Comparison of ENCODE assay signal across 32 mouse cellular contexts in the genomic region with DNA sequence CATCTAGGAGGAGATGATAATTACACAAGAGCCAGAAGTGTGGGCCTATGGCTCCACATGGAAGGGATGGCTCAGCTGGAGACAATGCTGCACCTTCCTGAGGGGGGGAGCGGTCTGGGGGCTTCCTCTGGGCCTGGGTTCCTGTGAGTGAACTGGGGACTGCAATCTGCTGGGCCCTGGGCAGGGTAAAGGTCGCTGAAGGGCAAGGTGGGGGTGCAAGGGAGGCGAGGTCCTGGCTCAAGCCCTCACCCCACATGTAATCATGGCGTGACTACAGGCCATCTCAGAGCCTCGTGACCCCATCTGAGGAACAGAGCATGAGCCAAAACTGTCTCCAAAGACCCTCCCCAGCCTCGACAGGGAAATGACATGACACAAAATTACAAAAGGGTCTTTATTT. TPM values are rescaled to one million over a fixed set of nuclear protein-coding genes. Genes with fewer than 3 reads are reported as not detected.
A peak's percentile ranks its signal among the peaks of the same experiment; 100 is the strongest.
DNase-seq lines count a peak whose midpoint lies in the region; ATAC-seq lines count a peak whose summit lies in the region.
"Had no signal": no experiment of that assay in that cellular context is flagged by ENCODE, and none has a peak within 500 bp of the region (broad histone marks: within the 10 kb centered on the region; RNA-seq: fewer than 3 reads in every experiment).

No protein-coding gene starts in this region.

- peaks cover 60% of the 10 kb centered on the region for H3K36me3 ChIP-seq in kidney, embryonic 14.5 days (ENCODE audit: control insufficient read depth, insufficient read depth, low read length)
- peaks cover 2% of the 10 kb centered on the region; the same call in 1 of the 2 replicates for H3K36me3 ChIP-seq in liver, embryonic 11.5 days (ENCODE audit: control insufficient read depth, insufficient read depth, low read length)
- peaks cover 44% of the 10 kb centered on the region for H3K36me3 ChIP-seq in liver, embryonic 12.5 days

- H3K4me1 ChIP-seq in kidney, embryonic 14.5 days (ENCODE audit: control insufficient read depth, insufficient read depth, low read length) = peaks cover 23% of the 10 kb centered on the region
- peaks cover 15% of the 10 kb centered on the region for H3K4me1 ChIP-seq in liver, embryonic 11.5 days (replicated peaks; ENCODE audit: control insufficient read depth, insufficient read depth, low read length)
- peaks cover 46% of the 10 kb centered on the region for H3K4me1 ChIP-seq in liver, embryonic 12.5 days

- H3K4me2 ChIP-seq in kidney, embryonic 14.5 days (replicated peaks; ENCODE audit: low read depth, low read length) = no peak overlapping the region
- H3K4me2 ChIP-seq in liver, embryonic 11.5 days = no peak overlapping the region
- H3K4me2 ChIP-seq in liver, embryonic 12.5 days = no peak overlapping the region
- H3K4me2 ChIP-seq: forebrain, embryonic 13.5 days; heart, embryonic 11.5 days; hindbrain, embryonic 15.5 days; liver, embryonic 13.5 days; neural tube, embryonic 15.5 days had no signal

- no peak for ATAC-seq in kidney, embryonic 14.5 days (ENCODE audit: low FRiP score, low TSS enrichment)
- ATAC-seq in liver, embryonic 11.5 days (replicated peaks; ENCODE audit: low FRiP score) = no peak
- no peak for ATAC-seq in liver, embryonic 12.5 days
- ATAC-seq in CD4-positive, CD25-positive, alpha-beta regulatory T cell, adult 4 months = no peak
- ATAC-seq: activated CD4-positive, CD25-positive, alpha-beta regulatory T cell, adult 4 months; forebrain, embryonic 13.5 days; inflammation-experienced regulatory T-cells, adult 6 months had no signal

- H3K9me3 ChIP-seq in kidney, embryonic 14.5 days (ENCODE audit: control insufficient read depth, low read length) = no peaks in the 10 kb centered on the region
- H3K9me3 ChIP-seq in liver, embryonic 11.5 days (ENCODE audit: control insufficient read depth, low read length) = no peaks in the 10 kb centered on the region
- H3K9me3 ChIP-seq in liver, embryonic 12.5 days (replicated peaks) = no peaks in the 10 kb centered on the region
- H3K9me3 ChIP-seq: forebrain, embryonic 13.5 days; hindbrain, embryonic 15.5 days; liver, embryonic 13.5 days; neural tube, embryonic 15.5 days had no signal

- peak; percentile 23 to 25 for DNase-seq in cerebellum, postnatal 10 days
- DNase-seq in cerebellum, adult 11 months = no peak
- DNase-seq in kidney, adult 18-20 months = no peak
- no peak for DNase-seq in liver, embryonic 11.5 days (ENCODE audit: low spot score)
- DNase-seq: adrenal gland, adult 2 months; B cell, adult 2 months; gastrocnemius, postnatal 14 days; heart, adult 18-20 months; heart, postnatal 4 days; layer of hippocampus, adult 9-11 months; liver, embryonic 13.5 days; lung, adult 2 months; lung, postnatal 10 days; midbrain, embryonic 14.5 days; retina, postnatal 1 day; right cerebral cortex, postnatal 14 days; thymus, postnatal 4 days had no signal

- no peaks in the 10 kb centered on the region for H3K27me3 ChIP-seq in kidney, embryonic 14.5 days (ENCODE audit: control insufficient read depth, insufficient read depth, low read length)
- H3K27me3 ChIP-seq in liver, embryonic 11.5 days (replicated peaks; ENCODE audit: control insufficient read depth, insufficient read depth, low read length) = no peaks in the 10 kb centered on the region
- no peaks in the 10 kb centered on the region for H3K27me3 ChIP-seq in liver, embryonic 12.5 days (replicated peaks)
- H3K27me3 ChIP-seq: CH12.LX; forebrain, embryonic 13.5 days; hindbrain, embryonic 15.5 days; liver, embryonic 13.5 days; neural tube, embryonic 15.5 days had no signal

- WGBS in kidney, embryonic 14.5 days = 85% methylated on average over 6 of the region's 6 CpGs
- 80% methylated on average over 6 of the region's 6 CpGs for WGBS in liver, embryonic 11.5 days
- 73% methylated on average over 6 of the region's 6 CpGs for WGBS in liver, embryonic 12.5 days (ENCODE audit: insufficient replicate concordance)

- H3K9ac ChIP-seq in kidney, embryonic 14.5 days (ENCODE audit: low read depth, low read length) = no peak overlapping the region
- H3K9ac ChIP-seq in liver, embryonic 11.5 days (ENCODE audit: low read depth, low read length) = peak overlapping the region; percentile 18; the same call in 1 of the 2 replicates
- H3K9ac ChIP-seq in liver, embryonic 12.5 days = no peak overlapping the region
- H3K9ac ChIP-seq: forebrain, embryonic 13.5 days; hindbrain, embryonic 15.5 days; liver, embryonic 13.5 days; neural tube, embryonic 15.5 days had no signal

- peak overlapping the region; percentile 63; the same call in 1 of the 2 replicates for H3K27ac ChIP-seq in kidney, embryonic 14.5 days (ENCODE audit: low read depth, low read length)
- H3K27ac ChIP-seq in liver, embryonic 11.5 days (ENCODE audit: low read depth, low read length) = no peak overlapping the region
- H3K27ac ChIP-seq in liver, embryonic 12.5 days = no peak overlapping the region
- H3K27ac ChIP-seq: forebrain, embryonic 13.5 days; hindbrain, embryonic 15.5 days; liver, embryonic 13.5 days; macrophage; neural tube, embryonic 15.5 days had no signal

- H3K4me3 ChIP-seq in kidney, embryonic 14.5 days (ENCODE audit: low read length) = no peak overlapping the region
- no peak overlapping the region for H3K4me3 ChIP-seq in liver, embryonic 11.5 days (ENCODE audit: low read depth, low read length)
- H3K4me3 ChIP-seq in liver, embryonic 12.5 days = no peak overlapping the region
- H3K4me3 ChIP-seq: forebrain, embryonic 13.5 days; hindbrain, embryonic 15.5 days; liver, embryonic 13.5 days; neural tube, embryonic 15.5 days had no signal

RNA-seq across cellular contexts. Expression of a gene that starts 4.1 kb away (rescaled TPM):
- polyA plus RNA-seq in kidney, embryonic 14.5 days (2014; fragmentation: Nextera tagmentation; extraction: Ambion mirVana) = 65.9 and 79.1 TPM in 2 replicates
- polyA plus RNA-seq in liver, embryonic 11.5 days (2014; fragmentation: Nextera tagmentation; extraction: Ambion mirVana) = 46.8 and 50.7 TPM in 2 replicates
- polyA plus RNA-seq in liver, embryonic 12.5 days (2016; fragmentation: Nextera tagmentation; extraction: Ambion mirVana) = 40.6 and 43.6 TPM in 2 replicates
- polyA plus RNA-seq in CD4-positive, CD25-positive, alpha-beta regulatory T cell, adult 4 months (2017; shearing (Covaris generic)) = 1 to 10 TPM; 3.2 to 5.5 TPM

RNA-seq across cellular contexts. Expression of a gene that starts 7.9 kb away (rescaled TPM):
- polyA plus RNA-seq in kidney, embryonic 14.5 days (2014; fragmentation: Nextera tagmentation; extraction: Ambion mirVana) = 17.5 and 23.7 TPM in 2 replicates
- polyA plus RNA-seq in liver, embryonic 11.5 days (2014; fragmentation: Nextera tagmentation; extraction: Ambion mirVana) = 5.5 and 5.8 TPM in 2 replicates
- 3.6 and 4.6 TPM in 2 replicates for polyA plus RNA-seq in liver, embryonic 12.5 days (2016; fragmentation: Nextera tagmentation; extraction: Ambion mirVana)
- not detected for polyA plus RNA-seq in CD4-positive, CD25-positive, alpha-beta regulatory T cell, adult 4 months (2017; shearing (Covaris generic))
- polyA plus RNA-seq: activated CD4-positive, CD25-positive, alpha-beta regulatory T cell, adult 4 months; inflammation-experienced regulatory T-cells, adult 6 months; macrophage had no signal

RNA-seq across cellular contexts. Expression of a gene that starts 27.4 kb away (rescaled TPM):
- polyA plus RNA-seq in kidney, embryonic 14.5 days (2014; fragmentation: Nextera tagmentation; extraction: Ambion mirVana) = 0.43 and 0.55 TPM in 2 replicates
- polyA plus RNA-seq in liver, embryonic 11.5 days (2014; fragmentation: Nextera tagmentation; extraction: Ambion mirVana) = 0.25 and 0.40 TPM in 2 replicates
- 0.13 and 0.26 TPM in 2 replicates for polyA plus RNA-seq in liver, embryonic 12.5 days (2016; fragmentation: Nextera tagmentation; extraction: Ambion mirVana)
- not detected for polyA plus RNA-seq in CD4-positive, CD25-positive, alpha-beta regulatory T cell, adult 4 months (2017; shearing (Covaris generic))
- polyA plus RNA-seq: activated CD4-positive, CD25-positive, alpha-beta regulatory T cell, adult 4 months; adrenal gland, adult 2 months; cortical plate, adult 2 months; heart, embryonic 11.5 days; inflammation-experienced regulatory T-cells, adult 6 months; lung, adult 2 months; macrophage; small intestine, adult 2 months; testis, adult 2 months; thymus, postnatal 0 days had no signal

RNA-seq across cellular contexts. Expression of a gene that starts 39.7 kb away (rescaled TPM):
- 6.2 and 10.0 TPM in 2 replicates for polyA plus RNA-seq in kidney, embryonic 14.5 days (2014; fragmentation: Nextera tagmentation; extraction: Ambion mirVana)
- polyA plus RNA-seq in liver, embryonic 11.5 days (2014; fragmentation: Nextera tagmentation; extraction: Ambion mirVana) = 3.1 and 3.7 TPM in 2 replicates
- 3.7 TPM in 2 replicates for polyA plus RNA-seq in liver, embryonic 12.5 days (2016; fragmentation: Nextera tagmentation; extraction: Ambion mirVana)
- under 1 TPM; 0.12 to 0.62 TPM for polyA plus RNA-seq in CD4-positive, CD25-positive, alpha-beta regulatory T cell, adult 4 months (2017; shearing (Covaris generic))

Comparison
In these comparisons a context has a peak if more than half of its experiments do, and no peak if none do; other contexts are left out.
1. DNase-seq: peak in cerebellum, postnatal 10 days (2 of 2); none in cerebellum, adult 11 months (single experiment), kidney, adult 18-20 months (single experiment) and liver, embryonic 11.5 days (single experiment).